Comparison of ENCODE assay signal across 8 mouse cellular contexts in the genomic region with DNA sequence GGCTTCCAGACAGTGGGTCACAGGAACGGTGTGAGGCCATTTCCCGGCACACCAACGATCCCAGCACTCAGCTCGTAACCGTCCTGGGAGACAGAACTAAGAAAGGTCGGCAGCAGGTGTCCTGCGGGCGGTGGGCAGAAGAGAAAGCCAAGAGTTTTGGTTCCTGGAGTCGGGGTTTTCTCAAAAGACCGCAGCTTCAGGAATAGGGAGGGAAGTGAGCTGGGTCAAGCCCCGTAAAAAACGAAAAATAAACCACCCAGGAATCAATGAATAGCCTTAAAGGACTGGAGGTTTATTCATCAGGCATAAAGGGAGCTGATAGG.
DNase-seq lines count a peak whose midpoint lies in the region; ATAC-seq and TF ChIP-seq lines count a peak whose summit lies in the region.

No protein-coding gene starts in this region.

- H3K4me3 ChIP-seq in neural tube, embryonic 11.5 days (ENCODE audit: low read depth, low read length): peak overlapping the region; percentile 24; the same call in 1 of the 2 replicates
- H3K4me3 ChIP-seq in forebrain, embryonic 12.5 days (replicated peaks): peak overlapping the region; percentile 32
- H3K4me3 ChIP-seq in limb, embryonic 11.5 days (ENCODE audit: low read depth, low read length): peak overlapping the region; percentile 29
- peak overlapping the region; percentile 21 for H3K4me3 ChIP-seq in olfactory bulb, adult 2 months (ENCODE audit: insufficient read depth, low read depth, low read length)

- TF ChIP-seq POLR2A in olfactory bulb, adult 2 months (IDR thresholded peaks at IDR 0.05; ENCODE audit: insufficient read depth, low read depth, low read length): no peak

- no peak for TF ChIP-seq CTCF in olfactory bulb, adult 2 months (IDR thresholded peaks at IDR 0.05; ENCODE audit: insufficient read depth, low read depth, low read length)

- peak overlapping the region; percentile 57 for H3K9ac ChIP-seq in neural tube, embryonic 11.5 days (ENCODE audit: low read length)
- peak overlapping the region; percentile 40 for H3K9ac ChIP-seq in forebrain, embryonic 12.5 days
- H3K9ac ChIP-seq in limb, embryonic 11.5 days (ENCODE audit: low read length): peak overlapping the region; percentile 62

- no peak for DNase-seq in neural tube, embryonic 11.5 days (ENCODE audit: low spot score)
- no peak for DNase-seq in neural tube, embryonic 10.5 days (ENCODE audit: extremely low spot score, low spot score)
- no peak for DNase-seq in limb, embryonic 11.5 days (ENCODE audit: low spot score)
- DNase-seq in right cerebral cortex, postnatal 10 days (ENCODE audit: low spot score in 2 of 2): no peak
- no peak for DNase-seq in urinary bladder, postnatal 14 days (ENCODE audit: low spot score)

- ATAC-seq in neural tube, embryonic 11.5 days (ENCODE audit: insufficient read depth, low FRiP score, low TSS enrichment): no peak
- no peak for ATAC-seq in forebrain, embryonic 12.5 days (ENCODE audit: low FRiP score)
- ATAC-seq in limb, embryonic 11.5 days (ENCODE audit: insufficient number of reproducible peaks, low FRiP score, low TSS enrichment, low read depth): no peak
- ATAC-seq in cerebellum, adult (ENCODE audit: insufficient number of reproducible peaks, low FRiP score, low TSS enrichment): no peak

- H3K36me3 ChIP-seq in neural tube, embryonic 11.5 days (ENCODE audit: control insufficient read depth, insufficient read depth, low read length): no peaks in the 10 kb centered on the region
- H3K36me3 ChIP-seq in forebrain, embryonic 12.5 days (replicated peaks): no peaks in the 10 kb centered on the region
- no peaks in the 10 kb centered on the region for H3K36me3 ChIP-seq in limb, embryonic 11.5 days (ENCODE audit: control insufficient read depth, insufficient read depth, low read length)

- no peaks in the 10 kb centered on the region for H3K9me3 ChIP-seq in neural tube, embryonic 11.5 days (ENCODE audit: control insufficient read depth, low read length)
- no peaks in the 10 kb centered on the region for H3K9me3 ChIP-seq in forebrain, embryonic 12.5 days
- no peaks in the 10 kb centered on the region for H3K9me3 ChIP-seq in limb, embryonic 11.5 days (ENCODE audit: control insufficient read depth, low read length)

- no peak overlapping the region for H3K27ac ChIP-seq in neural tube, embryonic 11.5 days (ENCODE audit: low read depth, low read length)
- no peak overlapping the region for H3K27ac ChIP-seq in forebrain, embryonic 12.5 days
- peak overlapping the region; percentile 99 for H3K27ac ChIP-seq in limb, embryonic 11.5 days (replicated peaks; ENCODE audit: low read depth, low read length)
- no peak overlapping the region for H3K27ac ChIP-seq in olfactory bulb, adult 2 months (ENCODE audit: insufficient read depth, low read depth, low read length)

- H3K27me3 ChIP-seq in neural tube, embryonic 11.5 days (ENCODE audit: control insufficient read depth, insufficient read depth, low read length): no peaks in the 10 kb centered on the region
- peaks cover 19% of the 10 kb centered on the region; the same call in 1 of the 2 replicates for H3K27me3 ChIP-seq in forebrain, embryonic 12.5 days
- H3K27me3 ChIP-seq in limb, embryonic 11.5 days (ENCODE audit: control insufficient read depth, insufficient read depth, low read length): no peaks in the 10 kb centered on the region

- H3K4me2 ChIP-seq in neural tube, embryonic 11.5 days (ENCODE audit: low read depth): peak overlapping the region; percentile 74
- peak overlapping the region; percentile 68 for H3K4me2 ChIP-seq in forebrain, embryonic 12.5 days
- H3K4me2 ChIP-seq in limb, embryonic 11.5 days (ENCODE audit: low read depth, severe bottlenecking): peak overlapping the region; percentile 64

- under 1% methylated on average over 12 of the region's 12 CpGs for WGBS in neural tube, embryonic 11.5 days
- WGBS in forebrain, embryonic 12.5 days: under 1% methylated on average over 12 of the region's 12 CpGs
- 0% methylated on average over 12 of the region's 12 CpGs for WGBS in limb, embryonic 11.5 days
- WGBS in olfactory bulb, adult 2 months: 6% methylated on average over 12 of the region's 12 CpGs

- H3K4me1 ChIP-seq in neural tube, embryonic 11.5 days (ENCODE audit: control insufficient read depth, insufficient read depth, low read length): peaks cover 8% of the 10 kb centered on the region; the same call in 1 of the 2 replicates
- peaks cover 23% of the 10 kb centered on the region for H3K4me1 ChIP-seq in forebrain, embryonic 12.5 days
- peaks cover 26% of the 10 kb centered on the region for H3K4me1 ChIP-seq in limb, embryonic 11.5 days (ENCODE audit: control insufficient read depth, insufficient read depth, low read length)
- peaks cover 9% of the 10 kb centered on the region for H3K4me1 ChIP-seq in olfactory bulb, adult 2 months (ENCODE audit: control insufficient read depth, insufficient read depth, low read length)
